Mouse (Mus musculus) layer of hippocampus, adult 2 months (tissue): Measurements from ENCODE around the gene Tmpo. TPM values are rescaled to one million over a fixed set of nuclear protein-coding genes. Genes with fewer than 3 reads are reported as not detected.
A peak's percentile ranks its signal among the peaks of the same experiment; 100 is the strongest.
"Not testable (repeated sequence)": the region's sequence is repeated elsewhere in the genome, so short reads cannot be mapped to it uniquely, and the experiment has no call there.

ENCODE experiments used
- DNase-seq, 2 experiments: peaks; one replicate each; pipeline ENCODE4 v3.0.0; 2022; ENCODE audit warnings: low spot score in 2 of 2
- H3K27ac ChIP-seq: fragments of 200-600 bp; 2 replicates; pipeline ENCODE4 v1.8.1; 2022
- H3K4me3 ChIP-seq: fragments of 200-600 bp; 2 replicates; pipeline ENCODE4 v1.8.1; 2022; ENCODE audit warnings: mild to moderate bottlenecking
- CTCF ChIP-seq: fragments of 200-600 bp; conservative IDR thresholded peaks from 2 replicates; pipeline ENCODE4 v1.8.1; 2022; ENCODE audit warnings: antibody characterized with exemption, mild to moderate bottlenecking, moderate library complexity
- total RNA-seq, 2 experiments: library from RNA; stranded (reverse); gene quantifications; 2 replicates each; pipeline ENCODE4 v1.2.3; 2021

Tmpo gene
- total RNA-seq, 2 experiments from 2014 or later, result 37.5 to 39.7 TPM

- Histone ChIP-seq H3K4me3 (no peak overlapping the region), H3K27ac (no peak overlapping the region)
- no peak for TF ChIP-seq CTCF
- no peak for DNase-seq
These were observed 18.2 kb upstream of the Tmpo start for GRCm38 (mm10) chr10:91199238-91199780.

GRCm38 (mm10) chr10:91197704-91198103 lies 16.6 kb upstream of the Tmpo start:
- TF ChIP-seq CTCF, result no peak
- Histone ChIP-seq H3K4me3 (no peak overlapping the region), H3K27ac (no peak overlapping the region)
- no peak for DNase-seq

GRCm38 (mm10) chr10:91196778-91197177 lies 15.7 kb upstream of the Tmpo start:
- H3K27ac ChIP-seq, result no peak overlapping the region
- peak; percentile 36 for TF ChIP-seq CTCF

GRCm38 (mm10) chr10:91195680-91196079 lies 14.6 kb upstream of the Tmpo start:
- no peak for TF ChIP-seq CTCF
- H3K4me3 ChIP-seq, result no peak overlapping the region
- no peak for DNase-seq
- H3K27ac ChIP-seq, result no peak overlapping the region

More at GRCm38 (mm10) chr10:91196778-91197177, 15.7 kb upstream of the Tmpo start:
- no peak for DNase-seq
- no peak overlapping the region for H3K4me3 ChIP-seq

GRCm38 (mm10) chr10:91195091-91195490 lies 14.0 kb upstream of the Tmpo start:
- Histone ChIP-seq H3K27ac (no peak overlapping the region), H3K4me3 (no peak overlapping the region)
- no peak for TF ChIP-seq CTCF
- DNase-seq, result no peak

- peak; percentile 75 to 87 for DNase-seq
- H3K27ac ChIP-seq, result peak overlapping the region; percentile 61
These were observed 10.7 kb upstream of the Tmpo start for GRCm38 (mm10) chr10:91191851-91192250.

GRCm38 (mm10) chr10:91189476-91189875 lies 8.4 kb upstream of the Tmpo start:
- DNase-seq, result no peak
- no peak for TF ChIP-seq CTCF
- Histone ChIP-seq H3K27ac (no peak overlapping the region), H3K4me3 (no peak overlapping the region)

More at GRCm38 (mm10) chr10:91191851-91192250, 10.7 kb upstream of the Tmpo start:
- TF ChIP-seq CTCF, result no peak
- H3K4me3 ChIP-seq, result no peak overlapping the region

GRCm38 (mm10) chr10:91188684-91189287 lies 7.7 kb upstream of the Tmpo start:
- no peak overlapping the region for H3K27ac ChIP-seq
- no peak for TF ChIP-seq CTCF
- no peak for DNase-seq

GRCm38 (mm10) chr10:91187872-91188271 lies 6.8 kb upstream of the Tmpo start:
- peak overlapping the region; percentile 89 for H3K27ac ChIP-seq
- peak overlapping the region; percentile 64 for H3K4me3 ChIP-seq
- DNase-seq, result peak; percentile 86 to 88
- peak; percentile 90 for TF ChIP-seq CTCF

More at GRCm38 (mm10) chr10:91188684-91189287, 7.7 kb upstream of the Tmpo start:
- no peak overlapping the region for H3K4me3 ChIP-seq

GRCm38 (mm10) chr10:91187349-91187748 lies 6.2 kb upstream of the Tmpo start:
- Histone ChIP-seq H3K4me3 (peak overlapping the region; percentile 64), H3K27ac (peak overlapping the region; percentile 89)
- no peak for DNase-seq
- TF ChIP-seq CTCF, result no peak

- Histone ChIP-seq H3K4me3 (no peak overlapping the region), H3K27ac (no peak overlapping the region)
- no peak for TF ChIP-seq CTCF
- DNase-seq, result no peak
These were observed 4.6 kb upstream of the Tmpo start for GRCm38 (mm10) chr10:91185721-91186120.

GRCm38 (mm10) chr10:91184893-91185292 lies 3.8 kb upstream of the Tmpo start:
- H3K27ac ChIP-seq, DNase-seq, H3K4me3 ChIP-seq: not testable (repeated sequence)
- peak; percentile 63 for TF ChIP-seq CTCF

- DNase-seq, result no peak
- no peak for TF ChIP-seq CTCF
- peak overlapping the region; percentile 99 for H3K27ac ChIP-seq
- no peak overlapping the region for H3K4me3 ChIP-seq
These were observed 2.2 kb upstream of the Tmpo start for GRCm38 (mm10) chr10:91183316-91183715.
